Mouse (Mus musculus) midbrain, embryonic 15.5 days (tissue): ENCODE measurements around the gene Fam84b. TPM values are rescaled to one million over a fixed set of nuclear protein-coding genes. Genes with fewer than 3 reads are reported as not detected.

Experiments used
- polyA plus RNA-seq: library from polyadenylated mRNA; unstranded; fragments of >200 nt; fragmentation: Nextera tagmentation; extraction: Ambion mirVana; gene quantifications from 2 replicates; pipeline ENCODE4 v1.2.1, GENCODE M21; 2015

Fam84b gene
- polyA plus RNA-seq, 1 experiment from 2014 or later: 9.5 TPM

Other genes with a start within 250 kb of the Fam84b start
- not detected in 2 replicates for gene A1bg, start 69.2 kb upstream of the Fam84b start, polyA plus RNA-seq